Mouse (Mus musculus) heart, postnatal 25 days (tissue): ENCODE measurements at regions not wholly inside any gene's neighbourhood (a gene's known extent, or its start where the extent isn't known, plus 50 kb on each side); places are given as distances from the start of the nearest gene placed in this dataset.

ENCODE experiments used
- DNase-seq: peaks from one replicate; pipeline ENCODE4 v3.0.0; 2022; ENCODE audit warnings: low spot score
- intact Hi-C: fragments of 180-260 bp; cut with DNase I; formaldehyde crosslinking; loops from one replicate; pipeline ENCODE4 v1.15.1; 2025

- intact Hi-C loops: no loop called here
- no peak for DNase-seq
These were observed 66.0 kb upstream of the Fat4 start for GRCm38 (mm10) chr3:38820787-38821186.

- intact Hi-C loops: no loop called here
These were observed 66.4 kb upstream of the Fat4 start for GRCm38 (mm10) chr3:38820315-38820714.

GRCm38 (mm10) chr3:38817651-38818050, 69.1 kb upstream of the Fat4 start:
- no peak for DNase-seq
- intact Hi-C loops: no loop called here

More at GRCm38 (mm10) chr3:38820315-38820714, 66.4 kb upstream of the Fat4 start:
- DNase-seq: no peak

GRCm38 (mm10) chr3:38812457-38812856, 74.3 kb upstream of the Fat4 start:
- intact Hi-C loops: no loop called here
- DNase-seq: no peak

- no peak for DNase-seq
- intact Hi-C loops: no loop called here
These were observed 75.1 kb upstream of the Fat4 start for GRCm38 (mm10) chr3:38811635-38812034.

GRCm38 (mm10) chr3:38806469-38807055, 80.2 kb upstream of the Fat4 start:
- intact Hi-C loops: no loop called here
- DNase-seq: no peak

- no peak for DNase-seq
- intact Hi-C loops: no loop called here
These were observed 80.7 kb upstream of the Fat4 start for GRCm38 (mm10) chr3:38806036-38806435.

- intact Hi-C loops: no loop called here
These were observed 91.0 kb upstream of the Fat4 start for GRCm38 (mm10) chr3:38795646-38796301.

GRCm38 (mm10) chr3:38793221-38793620, 93.5 kb upstream of the Fat4 start:
- intact Hi-C loops: no loop called here
- DNase-seq: no peak

More at GRCm38 (mm10) chr3:38795646-38796301, 91.0 kb upstream of the Fat4 start:
- no peak for DNase-seq

GRCm38 (mm10) chr3:38788751-38789150, 98.0 kb upstream of the Fat4 start:
- DNase-seq: no peak
- intact Hi-C loops: no loop called here

- intact Hi-C loops: no loop called here
These were observed 103.0 kb upstream of the Fat4 start for GRCm38 (mm10) chr3:38783711-38784110.

GRCm38 (mm10) chr3:38783051-38783450, 103.7 kb upstream of the Fat4 start:
- intact Hi-C loops: no loop called here
- no peak for DNase-seq

More at GRCm38 (mm10) chr3:38783711-38784110, 103.0 kb upstream of the Fat4 start:
- DNase-seq: no peak

- intact Hi-C loops: no loop called here
- no peak for DNase-seq
These were observed 109.9 kb upstream of the Fat4 start for GRCm38 (mm10) chr3:38776743-38777366.

GRCm38 (mm10) chr3:38754632-38755123, 132.1 kb upstream of the Fat4 start:
- intact Hi-C loops: no loop called here
- DNase-seq: no peak

GRCm38 (mm10) chr3:38753446-38754205, 133.1 kb upstream of the Fat4 start:
- intact Hi-C loops: no loop called here
- no peak for DNase-seq

- DNase-seq: no peak
- intact Hi-C loops: no loop called here
These were observed 144.6 kb upstream of the Fat4 start for GRCm38 (mm10) chr3:38742155-38742554.

- intact Hi-C loops: no loop called here
- no peak for DNase-seq
These were observed 164.1 kb upstream of the Fat4 start for GRCm38 (mm10) chr3:38722606-38723005.

GRCm38 (mm10) chr3:38712078-38712873, 174.5 kb upstream of the Fat4 start:
- DNase-seq: no peak
- intact Hi-C loops: no loop called here

GRCm38 (mm10) chr3:38711229-38711628, 175.5 kb upstream of the Fat4 start:
- intact Hi-C loops: no loop called here
- DNase-seq: no peak

- DNase-seq: no peak
- intact Hi-C loops: no loop called here
These were observed 178.8 kb upstream of the Fat4 start for GRCm38 (mm10) chr3:38707891-38708290.
